ENCODE assay signal across 10 mouse cellular contexts in genomic region chr17:45734333-45734732, GRCm38 (mm10). TPM values are rescaled to one million over a fixed set of nuclear protein-coding genes. Genes with fewer than 3 reads are reported as not detected.
DNase-seq lines count a peak whose midpoint lies in the region; ATAC-seq and TF ChIP-seq lines count a peak whose summit lies in the region.
"Had no signal": no experiment of that assay in that cellular context is flagged by ENCODE, and none has a peak within 500 bp of the region (broad histone marks: within the 10 kb centered on the region; RNA-seq: fewer than 3 reads in every experiment).

No protein-coding gene starts in this region.

- ATAC-seq in megakaryocyte, adult 5-6 weeks (ENCODE audit: poor library complexity, severe bottlenecking): no peak
- ATAC-seq in liver, embryonic 13.5 days (ENCODE audit: low read depth): no peak
- no peak for ATAC-seq in stomach, postnatal 0 days (ENCODE audit: low FRiP score, low TSS enrichment)

- TF ChIP-seq CTCF in cerebellum, adult 2 months (IDR thresholded peaks at IDR 0.05; ENCODE audit: borderline replicate concordance, insufficient read depth, low read depth, low read length): no peak
- TF ChIP-seq CTCF in stomach, postnatal 0 days (IDR thresholded peaks at IDR 0.05; ENCODE audit: low read depth): no peak

- no peaks in the 10 kb centered on the region for H3K27me3 ChIP-seq in cerebellum, adult 2 months (ENCODE audit: control insufficient read depth, insufficient read depth, low read length)
- H3K27me3 ChIP-seq in megakaryocyte, embryonic 14.5 days (replicated peaks): peaks cover 25% of the 10 kb centered on the region
- peaks cover 43% of the 10 kb centered on the region for H3K27me3 ChIP-seq in liver, embryonic 13.5 days
- no peaks in the 10 kb centered on the region for H3K27me3 ChIP-seq in stomach, postnatal 0 days (ENCODE audit: control insufficient read depth, insufficient read depth, low read length)

- TF ChIP-seq EP300 in stomach, postnatal 0 days (optimal IDR thresholded peaks at IDR 0.05): no peak

- H3K9me3 ChIP-seq in megakaryocyte, embryonic 14.5 days: no peaks in the 10 kb centered on the region
- H3K9me3 ChIP-seq in liver, embryonic 13.5 days (replicated peaks): no peaks in the 10 kb centered on the region
- H3K9me3 ChIP-seq in stomach, postnatal 0 days (ENCODE audit: control insufficient read depth, low read length): no peaks in the 10 kb centered on the region

- H3K27ac ChIP-seq in cerebellum, adult 2 months (ENCODE audit: insufficient read depth, low read length): peak overlapping the region; percentile 32; the same call in 1 of the 2 replicates
- H3K27ac ChIP-seq in liver, embryonic 13.5 days: no peak overlapping the region
- no peak overlapping the region for H3K27ac ChIP-seq in stomach, postnatal 0 days (replicated peaks)

- peaks cover 16% of the 10 kb centered on the region for H3K4me1 ChIP-seq in cerebellum, adult 2 months (ENCODE audit: control insufficient read depth, insufficient read depth, low read length)
- H3K4me1 ChIP-seq in megakaryocyte, embryonic 14.5 days: peaks cover 67% of the 10 kb centered on the region
- peaks cover 48% of the 10 kb centered on the region for H3K4me1 ChIP-seq in liver, embryonic 13.5 days (replicated peaks)
- H3K4me1 ChIP-seq in stomach, postnatal 0 days (replicated peaks; ENCODE audit: control insufficient read depth, insufficient read depth): peaks cover 4% of the 10 kb centered on the region

- WGBS in cerebellum, adult 2 months: 66% methylated on average over 3 of the region's 3 CpGs
- 30% methylated on average over 3 of the region's 3 CpGs for WGBS in liver, embryonic 13.5 days (ENCODE audit: insufficient replicate concordance)
- WGBS in stomach, postnatal 0 days: 42% methylated on average over 3 of the region's 3 CpGs

- H3K4me3 ChIP-seq in cerebellum, adult 2 months (replicated peaks; ENCODE audit: insufficient read depth, low read depth, low read length): no peak overlapping the region
- peak overlapping the region; percentile 94 for H3K4me3 ChIP-seq in megakaryocyte, embryonic 14.5 days (replicated peaks)
- 0 out of 2 replicates have a peak overlapping the region, but pooled peaks have one; percentile 43 for H3K4me3 ChIP-seq in liver, embryonic 13.5 days (replicated peaks)
- H3K4me3 ChIP-seq in stomach, postnatal 0 days (ENCODE audit: low read depth, low read length): no peak overlapping the region; the same call in 1 of the 2 replicates

- peak overlapping the region; percentile 65 for H3K4me2 ChIP-seq in liver, embryonic 13.5 days
- peak overlapping the region; percentile 68 for H3K4me2 ChIP-seq in stomach, postnatal 0 days (replicated peaks; ENCODE audit: low read depth)

- no peak for TF ChIP-seq POLR2A in cerebellum, adult 2 months (IDR thresholded peaks at IDR 0.05; ENCODE audit: borderline replicate concordance, insufficient read depth, low read length)

- DNase-seq in cerebellum, adult 2 months: no peak
- DNase-seq in cerebellum, adult 18-20 months: no peak
- DNase-seq in liver, embryonic 13.5 days: no peak
- no peak for DNase-seq in stomach, postnatal 0 days (ENCODE audit: low spot score)
- no peak for DNase-seq in thymus, postnatal 0 days (ENCODE audit: low spot score)
- DNase-seq in right cerebral cortex, postnatal 4 days: no peak

- H3K36me3 ChIP-seq in megakaryocyte, embryonic 14.5 days (replicated peaks; ENCODE audit: low read length): peaks cover 2% of the 10 kb centered on the region
- no peaks in the 10 kb centered on the region for H3K36me3 ChIP-seq in liver, embryonic 13.5 days
- no peaks in the 10 kb centered on the region for H3K36me3 ChIP-seq in stomach, postnatal 0 days (ENCODE audit: control insufficient read depth, insufficient read depth, low read length)

- peak overlapping the region; percentile 56; the same call in 1 of the 2 replicates for H3K9ac ChIP-seq in liver, embryonic 13.5 days
- peak overlapping the region; percentile 57; the same call in 1 of the 2 replicates for H3K9ac ChIP-seq in stomach, postnatal 0 days (ENCODE audit: low read length)

RNA-seq across cellular contexts. Expression of gene 1600014C23Rik, which starts 0.7 kb away (rescaled TPM):
- polyA plus RNA-seq in cerebellum, adult 2 months (2012; rRNA removed): 0.27 and 0.54 TPM in 2 replicates
- 1.3 TPM in 1 of 2 replicates, not detected in the other for polyA plus RNA-seq in megakaryocyte, embryonic 14.5 days (2012; ENCODE audit: insufficient read depth, low replicate concordance)
- total RNA-seq in megakaryocyte, adult 5-6 weeks (2015): not detected in 2 replicates
- total RNA-seq in megakaryocyte, adult 5-6 weeks (2017): not detected in 2 replicates
- not detected in 2 replicates for polyA plus RNA-seq in liver, embryonic 13.5 days (2015; fragmentation: Nextera tagmentation; extraction: Ambion mirVana)
- polyA plus RNA-seq in stomach, postnatal 0 days (2015; fragmentation: Nextera tagmentation; extraction: Ambion mirVana): not detected in 2 replicates
- polyA plus RNA-seq in thymus, postnatal 0 days (2015; fragmentation: Nextera tagmentation; extraction: Ambion mirVana): not detected in 2 replicates
- total RNA-seq: adrenal gland, postnatal 10 days; hematopoietic stem cell, adult 5-6 weeks had no signal

RNA-seq across cellular contexts. Expression of gene Tmem63b, which starts 47.6 kb away (rescaled TPM):
- 196 and 199 TPM in 2 replicates for polyA plus RNA-seq in cerebellum, adult 2 months (2012; rRNA removed)
- polyA plus RNA-seq in megakaryocyte, embryonic 14.5 days (2012; ENCODE audit: insufficient read depth, low replicate concordance): 22.7 and 26.5 TPM in 2 replicates
- 3.3 and 5.3 TPM in 2 replicates for total RNA-seq in megakaryocyte, adult 5-6 weeks (2015)
- total RNA-seq in megakaryocyte, adult 5-6 weeks (2017): 3.6 and 5.3 TPM in 2 replicates
- 7.7 and 8.3 TPM in 2 replicates for polyA plus RNA-seq in liver, embryonic 13.5 days (2015; fragmentation: Nextera tagmentation; extraction: Ambion mirVana)
- polyA plus RNA-seq in stomach, postnatal 0 days (2015; fragmentation: Nextera tagmentation; extraction: Ambion mirVana): 40.9 and 45.0 TPM in 2 replicates
- 16.6 and 18.6 TPM in 2 replicates for polyA plus RNA-seq in thymus, postnatal 0 days (2015; fragmentation: Nextera tagmentation; extraction: Ambion mirVana)

RNA-seq across cellular contexts. Expression of gene Mrpl14, which starts 48.2 kb away (rescaled TPM):
- polyA plus RNA-seq in cerebellum, adult 2 months (2012; rRNA removed): 78.4 and 84.2 TPM in 2 replicates
- polyA plus RNA-seq in megakaryocyte, embryonic 14.5 days (2012; ENCODE audit: insufficient read depth, low replicate concordance): 106 and 372 TPM in 2 replicates
- total RNA-seq in megakaryocyte, adult 5-6 weeks (2015): 30.3 and 34.7 TPM in 2 replicates
- total RNA-seq in megakaryocyte, adult 5-6 weeks (2017): 12.7 and 14.7 TPM in 2 replicates
- polyA plus RNA-seq in liver, embryonic 13.5 days (2015; fragmentation: Nextera tagmentation; extraction: Ambion mirVana): 123 and 133 TPM in 2 replicates
- polyA plus RNA-seq in stomach, postnatal 0 days (2015; fragmentation: Nextera tagmentation; extraction: Ambion mirVana): 163 TPM in 2 replicates
- 174 and 197 TPM in 2 replicates for polyA plus RNA-seq in thymus, postnatal 0 days (2015; fragmentation: Nextera tagmentation; extraction: Ambion mirVana)

Comparison
In these comparisons a context has a peak if more than half of its experiments do, and no peak if none do; other contexts are left out.
1. H3K4me3 ChIP-seq: peak in megakaryocyte, embryonic 14.5 days (single experiment) and liver, embryonic 13.5 days (single experiment); none in cerebellum, adult 2 months (single experiment) and stomach, postnatal 0 days (single experiment).